Mouse (Mus musculus) stomach, postnatal 0 days (tissue): ENCODE measurements around the gene Lrriq4.

ENCODE experiments used
- CTCF ChIP-seq: IDR thresholded peaks from 2 replicates; pipeline ENCODE4 v1.5.1; 2016; ENCODE audit warnings: antibody characterized with exemption, low read depth, mild to moderate bottlenecking, moderate library complexity
- EP300 ChIP-seq: optimal IDR thresholded peaks from 2 replicates; pipeline ENCODE3; 2016; ENCODE audit warnings: antibody characterized with exemption

DNA sequence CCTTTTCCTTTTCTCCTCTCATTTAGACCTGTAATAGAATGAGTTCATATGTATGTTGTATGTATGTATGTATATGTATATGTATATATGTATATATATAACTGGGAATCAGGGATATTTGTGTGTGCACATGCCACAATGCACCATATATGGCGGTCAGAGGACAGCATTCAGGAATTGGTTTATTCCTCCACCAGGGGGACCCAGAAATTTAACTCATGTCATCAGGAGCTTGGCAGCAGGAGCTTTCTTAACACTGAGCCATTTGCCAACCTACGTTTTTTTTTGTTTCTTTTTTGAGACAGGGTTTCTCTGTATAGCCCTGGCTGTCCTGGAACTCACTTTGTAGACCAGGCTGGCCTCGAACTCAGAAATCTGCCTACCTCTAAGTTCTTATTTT lies 10.6 kb upstream of the Lrriq4 start:
- TF ChIP-seq CTCF (peak; percentile 45), EP300 (no peak)
